Mouse (Mus musculus): ENCODE data around the gene Wdr24.

DNA sequence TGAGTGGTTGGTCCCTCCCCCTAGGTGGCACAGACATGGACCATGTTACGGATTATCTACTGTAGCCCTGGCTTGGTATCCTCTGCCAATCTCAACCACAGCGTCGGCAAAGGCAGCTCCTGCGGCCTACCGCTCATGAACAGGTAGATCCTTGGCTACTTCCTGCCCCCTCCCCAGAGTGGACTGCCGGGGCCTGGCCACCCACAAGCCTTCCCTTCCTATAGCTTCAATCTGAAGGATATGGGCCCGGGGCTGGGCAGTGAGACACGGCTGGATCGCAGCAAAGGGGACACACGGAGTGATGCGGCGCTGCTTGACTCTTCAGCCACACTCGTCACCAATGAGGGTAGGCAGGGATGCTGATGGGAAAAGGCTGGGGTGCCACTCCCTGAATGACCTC, 3.6 kb downstream of the Wdr24 start:
- TF ChIP-seq POLR2A (IDR thresholded peaks at IDR 0.05; ENCODE audit: borderline replicate concordance, extremely low read depth, low read depth, low read length) = no peak
- TF ChIP-seq CTCF (IDR thresholded peaks at IDR 0.05; ENCODE audit: insufficient read depth, low read length) = no peak
